Mouse (Mus musculus) bone marrow macrophage, adult 2 months (primary cell): ENCODE measurements around the gene Cdc40.

Experiments used
- CTCF ChIP-seq: IDR thresholded peaks from 2 replicates; pipeline ENCODE4 v1.5.1; 2012; ENCODE audit warnings: low read depth, mild to moderate bottlenecking, low read length, moderate library complexity
- POLR2A ChIP-seq: IDR thresholded peaks from 2 replicates; pipeline ENCODE4 v1.6.1; 2012; ENCODE audit warnings: mild to moderate bottlenecking, low read depth, low read length, borderline replicate concordance

DNA sequence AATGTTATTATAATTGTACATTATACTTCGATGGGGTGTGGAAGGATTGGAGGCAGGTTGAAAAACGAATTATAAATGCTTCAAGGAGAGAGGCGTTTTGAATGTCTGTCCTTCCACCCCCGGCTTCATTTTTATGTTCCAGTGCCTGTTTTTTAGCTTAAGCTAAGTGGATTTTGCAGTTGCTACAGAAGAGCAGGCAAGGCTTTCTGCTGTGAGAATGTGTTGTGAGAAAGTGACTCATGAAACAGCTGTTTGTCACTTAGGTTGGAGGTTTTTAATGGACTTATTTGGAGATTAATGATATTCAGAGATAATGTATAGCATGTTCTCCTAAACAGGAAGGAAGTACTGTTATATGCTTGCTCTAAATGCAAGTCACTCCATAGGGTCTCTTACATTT lies 6.0 kb upstream of the Cdc40 start:
- TF ChIP-seq POLR2A (no peak), CTCF (no peak)
